Mouse (Mus musculus) liver, adult 2 months (tissue): ENCODE measurements around the gene Wnk2. TPM values are rescaled to one million over a fixed set of nuclear protein-coding genes. Genes with fewer than 3 reads are reported as not detected.

Experiments
- DNase-seq: peaks from one replicate; pipeline ENCODE4 v3.0.0-alpha.2; 2011; ENCODE audit warnings: low read depth, low spot score; ENCODE audit errors: extremely low read depth
- H3K27ac ChIP-seq: fragments of 200-500 bp; replicated peaks from 2 replicates; pipeline ENCODE4 v1.5.1; 2012; ENCODE audit warnings: low read depth, mild to moderate bottlenecking, control low read depth, inconsistent platforms, low read length; ENCODE audit not compliant: insufficient read depth
- H3K27me3 ChIP-seq: fragments of 200-500 bp; 2 replicates; pipeline ENCODE4 v1.6.1; 2012; ENCODE audit warnings: mild to moderate bottlenecking, moderate library complexity, low read length, inconsistent platforms; ENCODE audit not compliant: control insufficient read depth, insufficient read depth
- H3K36me3 ChIP-seq: fragments of 200-500 bp; 2 replicates; pipeline ENCODE4 v1.6.1; 2012; ENCODE audit warnings: low read length, inconsistent platforms; ENCODE audit not compliant: control insufficient read depth, insufficient read depth
- H3K4me1 ChIP-seq: fragments of 200-500 bp; 2 replicates; pipeline ENCODE4 v1.6.1; 2011; ENCODE audit warnings: low read length; ENCODE audit not compliant: control insufficient read depth, insufficient read depth
- H3K4me3 ChIP-seq: fragments of 200-500 bp; 2 replicates; pipeline ENCODE4 v1.5.1; 2011; ENCODE audit warnings: low read depth, mild to moderate bottlenecking, control low read depth, low read length, moderate library complexity; ENCODE audit not compliant: insufficient read depth
- H3K79me2 ChIP-seq: fragments of 200-500 bp; 2 replicates; pipeline ENCODE4 v1.6.1; 2012; ENCODE audit warnings: inconsistent platforms, mild to moderate bottlenecking, low read length, moderate library complexity; ENCODE audit not compliant: control insufficient read depth, insufficient read depth
- H3K9ac ChIP-seq: fragments of 200-500 bp; 2 replicates; pipeline ENCODE4 v1.6.1; 2012; ENCODE audit warnings: low read depth, mild to moderate bottlenecking, control low read depth, inconsistent platforms, low read length
- CTCF ChIP-seq: fragments of 200-500 bp; IDR thresholded peaks from 2 replicates; pipeline ENCODE4 v1.5.1; 2011; ENCODE audit warnings: low read depth, low read length, control low read depth
- POLR2A ChIP-seq: fragments of 200-500 bp; IDR thresholded peaks from 2 replicates; pipeline ENCODE4 v1.6.1; 2011; ENCODE audit warnings: low read length, control low read depth; ENCODE audit not compliant: insufficient read depth; ENCODE audit errors: extremely low read depth
- WGBS: fragments of 180-500 bp; shearing (Covaris S2); methylation state at CpG from one replicate; pipeline ENCODE4 v1.1.7; 2018; 5-methylcytosine and 5-hydroxymethylcytosine counted together
- polyA plus RNA-seq: library from polyadenylated mRNA; depleted of rRNA; stranded (reverse); fragments of >200 nt; gene quantifications from 2 replicates; pipeline ENCODE4 v1.2.3, GENCODE M21; 2012
- total RNA-seq: library from RNA; depleted of rRNA; stranded (reverse); fragments of >200 nt; gene quantifications from 2 replicates; pipeline ENCODE4 v1.2.3, GENCODE M21; 2014

Wnk2 gene
- total and polyA plus RNA-seq, 2 experiments = 0.09 to 0.15 TPM

DNA sequence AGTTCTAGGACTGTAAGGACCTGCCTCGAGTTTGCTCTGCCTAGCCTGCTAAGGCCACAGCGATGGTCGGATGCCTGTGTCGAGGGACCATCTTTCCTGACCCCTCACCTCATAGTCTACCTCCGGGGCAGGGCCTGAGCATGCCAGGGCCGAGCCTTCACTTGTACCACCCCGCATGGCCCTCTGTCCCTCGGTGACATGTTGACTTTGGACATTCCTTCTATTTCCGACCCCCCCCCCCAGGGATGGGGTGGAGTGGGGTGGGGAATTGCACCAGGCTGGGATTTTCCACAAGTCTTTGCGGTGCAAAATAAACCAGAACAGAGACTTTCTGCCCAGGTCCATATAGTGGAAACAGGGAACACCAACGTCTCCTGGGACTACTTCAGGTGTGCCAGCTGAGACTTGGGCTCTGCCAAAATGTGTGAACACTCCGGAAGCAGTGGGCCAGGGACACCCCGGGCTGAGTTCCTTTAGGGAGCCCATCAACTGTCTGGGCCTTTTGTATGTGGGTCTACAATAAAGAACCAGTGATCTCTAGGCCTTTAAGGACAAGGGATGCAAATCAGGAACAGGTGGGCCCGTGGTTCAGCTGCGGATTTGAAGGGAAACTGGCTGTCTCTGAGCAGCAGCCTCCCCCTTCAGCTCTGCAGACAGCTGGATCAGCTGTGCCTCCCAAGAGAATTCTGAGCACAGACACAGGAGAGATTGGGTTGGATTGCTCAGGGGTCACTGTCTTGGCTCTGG is 40.6 kb upstream of the Wnk2 start:
- 4% methylated on average over 15 of the region's 15 CpGs for WGBS
- H3K36me3 ChIP-seq = no peaks in the 10 kb centered on the region
- H3K27me3 ChIP-seq = no peaks in the 10 kb centered on the region
- peaks cover 40% of the 10 kb centered on the region for H3K4me1 ChIP-seq
- peak overlapping the region; percentile 86 for H3K4me3 ChIP-seq
- TF ChIP-seq POLR2A = no peak
- no peak for TF ChIP-seq CTCF
- peak overlapping the region; percentile 86 for H3K27ac ChIP-seq
- peak overlapping the region; percentile 95 for H3K9ac ChIP-seq
- no peak for DNase-seq
- H3K79me2 ChIP-seq = peaks cover 14% of the 10 kb centered on the region

- H3K79me2 ChIP-seq = peaks cover 11% of the 10 kb centered on the region
- WGBS = under 1% methylated on average over 85 of the region's 87 CpGs
- peak within 1 kb of the TSS; percentile 86 for H3K4me3 ChIP-seq
- peak; percentile 90 for DNase-seq
- peaks cover 39% of the 10 kb centered on the region for H3K4me1 ChIP-seq
- peak within 1 kb of the TSS; percentile 86 for H3K27ac ChIP-seq
- H3K27me3 ChIP-seq = no peaks in the 10 kb centered on the region
- TF ChIP-seq POLR2A = peak; percentile 96
- TF ChIP-seq CTCF = no peak
- no peaks in the 10 kb centered on the region for H3K36me3 ChIP-seq
- peak within 1 kb of the TSS; percentile 95 for H3K9ac ChIP-seq
Observed at GRCm38 (mm10) chr13:49187288-49188218, 39.7 kb upstream of the Wnk2 start, which contains the start of gene Ninj1. TSS of gene Ninj1 (plus strand) at chr13:49187485.

- peaks cover 33% of the 10 kb centered on the region for H3K4me1 ChIP-seq
- H3K79me2 ChIP-seq = peaks cover 7% of the 10 kb centered on the region; the same call in 1 of the 2 replicates
- no peaks in the 10 kb centered on the region for H3K36me3 ChIP-seq
- no peaks in the 10 kb centered on the region for H3K27me3 ChIP-seq
- H3K4me3 ChIP-seq = peak overlapping the region; percentile 10; the same call in 1 of the 2 replicates
- 14% methylated on average over 11 of the region's 11 CpGs for WGBS
- peak overlapping the region; percentile 33 for H3K9ac ChIP-seq
- TF ChIP-seq POLR2A (no peak), CTCF (no peak)
- peak; percentile 57 for DNase-seq
- H3K27ac ChIP-seq = peak overlapping the region; percentile 60
Observed at GRCm38 (mm10) chr13:49186798-49187287, 39.0 kb upstream of the Wnk2 start.

DNA sequence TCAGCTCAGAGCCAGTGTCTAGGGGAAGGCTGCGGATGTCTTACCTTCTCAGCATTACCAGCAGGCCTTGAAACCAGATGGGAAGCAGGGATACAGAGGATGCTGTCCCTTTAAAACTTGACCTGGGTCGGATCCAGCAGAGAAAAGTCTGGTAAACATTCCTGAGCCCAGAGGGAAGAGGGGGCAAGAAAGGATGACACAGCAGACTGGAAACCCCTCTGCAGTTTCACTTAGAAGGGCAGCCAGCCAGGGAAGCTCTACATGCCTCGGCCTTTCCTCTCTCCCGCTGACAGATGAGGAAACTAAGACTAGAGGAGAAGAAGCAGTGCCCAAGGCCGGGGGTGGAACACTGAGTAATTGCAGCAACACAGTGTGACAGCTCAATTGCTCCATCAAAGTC is 35.8 kb upstream of the Wnk2 start:
- DNase-seq = peak; percentile 41
- Histone ChIP-seq H3K27me3 (no peaks in the 10 kb centered on the region), H3K4me1 (peaks cover 20% of the 10 kb centered on the region), H3K27ac (no peak overlapping the region), H3K9ac (no peak overlapping the region; the same call in 1 of the 2 replicates), H3K79me2 (no peaks in the 10 kb centered on the region; the same call in 1 of the 2 replicates), H3K36me3 (no peaks in the 10 kb centered on the region), H3K4me3 (no peak overlapping the region)
- TF ChIP-seq CTCF (no peak), POLR2A (no peak)
- 21% methylated on average over 5 of the region's 5 CpGs for WGBS

- no peak for TF ChIP-seq POLR2A
- no peak for TF ChIP-seq CTCF
- no peak overlapping the region for H3K4me3 ChIP-seq
- H3K27me3 ChIP-seq = no peaks in the 10 kb centered on the region
- H3K79me2 ChIP-seq = no peaks in the 10 kb centered on the region
- H3K9ac ChIP-seq = no peak overlapping the region; the same call in 1 of the 2 replicates
- DNase-seq = no peak
- 61% methylated on average over 5 of the region's 5 CpGs for WGBS
- peaks cover 23% of the 10 kb centered on the region for H3K4me1 ChIP-seq
- no peak overlapping the region for H3K27ac ChIP-seq
- no peaks in the 10 kb centered on the region for H3K36me3 ChIP-seq
Observed at GRCm38 (mm10) chr13:49183161-49183560, 35.3 kb upstream of the Wnk2 start.
